Mouse (Mus musculus): Measurements from ENCODE around the gene Oxtr.

Oxtr gene

GRCm38 (mm10) chr6:112445675-112446074 lies 44.1 kb downstream of the Oxtr start:
- TF ChIP-seq GATA4 (IDR thresholded peaks at IDR 0.05; ENCODE audit: insufficient replicate concordance, low read length): no peak

- no peak for TF ChIP-seq GATA4 (IDR thresholded peaks at IDR 0.05; ENCODE audit: insufficient replicate concordance, low read length)
These were observed 63.6 kb downstream of the Oxtr start for GRCm38 (mm10) chr6:112426018-112426732.

- TF ChIP-seq GATA4 (IDR thresholded peaks at IDR 0.05; ENCODE audit: insufficient replicate concordance, low read length): no peak
These were observed 65.8 kb downstream of the Oxtr start for GRCm38 (mm10) chr6:112423746-112424501.
